Mouse (Mus musculus) bone marrow macrophage, adult 2 months (primary cell): Measurements from ENCODE around the gene Itsn1.

ENCODE experiments used
- CTCF ChIP-seq: IDR thresholded peaks from 2 replicates; pipeline ENCODE4 v1.5.1; 2012; ENCODE audit warnings: low read depth, mild to moderate bottlenecking, low read length, moderate library complexity
- POLR2A ChIP-seq: IDR thresholded peaks from 2 replicates; pipeline ENCODE4 v1.6.1; 2012; ENCODE audit warnings: mild to moderate bottlenecking, low read depth, low read length, borderline replicate concordance

GRCm38 (mm10) chr16:91804831-91805230 is 75.8 kb downstream of the Itsn1 start:
- TF ChIP-seq POLR2A = no peak
- TF ChIP-seq CTCF = no peak
